Mouse (Mus musculus): ENCODE results near the gene Trp53bp2. TPM values are rescaled to one million over a fixed set of nuclear protein-coding genes. Genes with fewer than 3 reads are reported as not detected.

The Trp53bp2 gene
- total RNA-seq, 1 experiment from 2014 or later = 27.1 TPM

- no peak for ATAC-seq (replicated peaks; ENCODE audit: insufficient number of reproducible peaks, low FRiP score, low TSS enrichment, poor library complexity, severe bottlenecking)
These were observed 39.5 kb downstream of the Trp53bp2 start for GRCm38 (mm10) chr1:182448276-182449035.

GRCm38 (mm10) chr1:182452473-182452872, 43.5 kb downstream of the Trp53bp2 start:
- no peak for ATAC-seq (replicated peaks; ENCODE audit: insufficient number of reproducible peaks, low FRiP score, low TSS enrichment, poor library complexity, severe bottlenecking)

GRCm38 (mm10) chr1:182455080-182455479, 46.1 kb downstream of the Trp53bp2 start:
- ATAC-seq (replicated peaks; ENCODE audit: insufficient number of reproducible peaks, low FRiP score, low TSS enrichment, poor library complexity, severe bottlenecking) = no peak

GRCm38 (mm10) chr1:182458556-182458955, 49.6 kb downstream of the Trp53bp2 start:
- no peak for ATAC-seq (replicated peaks; ENCODE audit: insufficient number of reproducible peaks, low FRiP score, low TSS enrichment, poor library complexity, severe bottlenecking)

- ATAC-seq (replicated peaks; ENCODE audit: insufficient number of reproducible peaks, low FRiP score, low TSS enrichment, poor library complexity, severe bottlenecking) = no peak
These were observed 50.5 kb downstream of the Trp53bp2 start for GRCm38 (mm10) chr1:182459436-182459835.

GRCm38 (mm10) chr1:182460291-182461244, 51.6 kb downstream of the Trp53bp2 start:
- no peak for ATAC-seq (replicated peaks; ENCODE audit: insufficient number of reproducible peaks, low FRiP score, low TSS enrichment, poor library complexity, severe bottlenecking)

GRCm38 (mm10) chr1:182461261-182461660, 52.3 kb downstream of the Trp53bp2 start:
- no peak for ATAC-seq (replicated peaks; ENCODE audit: insufficient number of reproducible peaks, low FRiP score, low TSS enrichment, poor library complexity, severe bottlenecking)

- ATAC-seq (replicated peaks; ENCODE audit: insufficient number of reproducible peaks, low FRiP score, low TSS enrichment, poor library complexity, severe bottlenecking) = no peak
These were observed 52.8 kb downstream of the Trp53bp2 start for GRCm38 (mm10) chr1:182461813-182462212.

GRCm38 (mm10) chr1:182465309-182465708, 56.3 kb downstream of the Trp53bp2 start:
- no peak for ATAC-seq (replicated peaks; ENCODE audit: insufficient number of reproducible peaks, low FRiP score, low TSS enrichment, poor library complexity, severe bottlenecking)

GRCm38 (mm10) chr1:182465978-182466377, 57.0 kb downstream of the Trp53bp2 start:
- no peak for ATAC-seq (replicated peaks; ENCODE audit: insufficient number of reproducible peaks, low FRiP score, low TSS enrichment, poor library complexity, severe bottlenecking)

- no peak; the same call in 1 of the 2 replicates for ATAC-seq (replicated peaks; ENCODE audit: insufficient number of reproducible peaks, low FRiP score, low TSS enrichment, poor library complexity, severe bottlenecking)
These were observed 66.2 kb downstream of the Trp53bp2 start for GRCm38 (mm10) chr1:182475005-182475796.

- ATAC-seq (replicated peaks; ENCODE audit: insufficient number of reproducible peaks, low FRiP score, low TSS enrichment, poor library complexity, severe bottlenecking) = no peak
These were observed 70.0 kb downstream of the Trp53bp2 start for GRCm38 (mm10) chr1:182478935-182479334.

GRCm38 (mm10) chr1:182481138-182481537, 72.2 kb downstream of the Trp53bp2 start:
- ATAC-seq (replicated peaks; ENCODE audit: insufficient number of reproducible peaks, low FRiP score, low TSS enrichment, poor library complexity, severe bottlenecking) = no peak

GRCm38 (mm10) chr1:182481646-182482295, 72.8 kb downstream of the Trp53bp2 start:
- no peak for ATAC-seq (replicated peaks; ENCODE audit: insufficient number of reproducible peaks, low FRiP score, low TSS enrichment, poor library complexity, severe bottlenecking)

GRCm38 (mm10) chr1:182482991-182483909, 74.3 kb downstream of the Trp53bp2 start:
- ATAC-seq (replicated peaks; ENCODE audit: insufficient number of reproducible peaks, low FRiP score, low TSS enrichment, poor library complexity, severe bottlenecking) = no peak

- ATAC-seq (replicated peaks; ENCODE audit: insufficient number of reproducible peaks, low FRiP score, low TSS enrichment, poor library complexity, severe bottlenecking) = no peak
These were observed 74.9 kb downstream of the Trp53bp2 start for GRCm38 (mm10) chr1:182483910-182484274.

GRCm38 (mm10) chr1:182488503-182488902, 79.5 kb downstream of the Trp53bp2 start:
- ATAC-seq (replicated peaks; ENCODE audit: insufficient number of reproducible peaks, low FRiP score, low TSS enrichment, poor library complexity, severe bottlenecking) = no peak

All from monocyte, adult 5-6 weeks (primary cell).